Mouse (Mus musculus): ENCODE data around the gene Ubb. TPM values are rescaled to one million over a fixed set of nuclear protein-coding genes. Genes with fewer than 3 reads are reported as not detected.
"Not testable (repeated sequence)": the region's sequence is repeated elsewhere in the genome, so short reads cannot be mapped to it uniquely, and the experiment has no call there.

The Ubb gene
- polyA plus RNA-seq (2015; fragmentation: Nextera tagmentation; extraction: Ambion mirVana) = 4,691 and 4,901 TPM in 2 replicates

DNA sequence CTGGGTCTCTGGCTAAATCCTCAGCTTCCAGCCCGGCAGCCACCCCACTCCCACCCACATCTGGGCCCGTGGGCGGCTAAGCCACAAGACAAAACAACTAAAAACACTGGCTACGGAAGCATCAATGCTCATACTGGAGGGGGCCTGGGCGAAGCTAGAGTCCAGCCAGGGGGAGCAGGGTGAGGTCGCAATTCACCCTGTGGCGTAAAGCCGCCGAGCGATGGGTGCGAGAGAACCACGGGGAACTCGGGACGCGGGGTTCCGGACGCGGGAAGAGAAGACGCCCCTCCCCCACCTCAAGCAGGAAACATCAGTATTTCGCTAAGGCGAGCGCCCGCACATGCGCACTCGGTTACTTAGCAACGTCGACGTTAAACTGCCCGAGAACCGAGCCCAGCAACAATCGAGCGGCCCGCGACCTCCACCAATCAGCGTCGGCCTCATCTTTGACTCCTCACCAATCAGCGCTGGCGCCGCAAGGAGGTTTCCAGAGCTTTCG lies at the start of gene Ubb:
Gene Ubb, plus strand, starts transcription at position 445 of the 499 bp plus-strand sequence.
- Histone ChIP-seq H3K27me3 (no peaks in the 10 kb centered on the region), H3K36me3 (peaks cover 25% of the 10 kb centered on the region), H3K9me3 (no peaks in the 10 kb centered on the region), H3K4me3 (replicated peaks) (peak within 1 kb of the TSS; percentile 69), H3K9ac (replicated peaks) (peak within 1 kb of the TSS; percentile 91), H3K4me2 (replicated peaks) (peak within 1 kb of the TSS; percentile 68), H3K4me1 (replicated peaks) (peaks cover 43% of the 10 kb centered on the region), H3K27ac (peak within 1 kb of the TSS; percentile 98)
- WGBS = under 1% methylated on average over 40 of the region's 40 CpGs
- ATAC-seq = peak; percentile 96

DNA sequence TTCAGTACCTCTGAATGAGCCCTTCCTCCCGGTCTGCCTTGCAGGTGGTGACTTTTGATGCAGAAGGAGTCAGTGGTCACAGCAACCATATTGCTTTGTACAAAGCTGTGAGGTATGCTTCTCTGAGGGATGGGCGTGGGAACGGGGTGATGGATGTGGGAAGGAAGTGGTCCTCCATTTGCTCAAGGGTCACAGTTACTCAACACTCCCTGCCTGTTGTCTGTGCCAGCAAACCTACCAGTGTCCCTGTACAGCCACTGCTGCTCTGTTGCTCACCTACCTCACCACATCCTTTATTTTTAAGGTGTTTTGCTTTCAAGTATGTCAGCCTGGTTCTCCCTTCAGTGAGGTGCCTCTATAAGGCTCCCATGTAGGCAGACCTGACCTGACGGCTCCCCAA lies 43.3 kb upstream of the Ubb start:
- no peaks in the 10 kb centered on the region for H3K36me3 ChIP-seq
- H3K9me3 ChIP-seq = no peaks in the 10 kb centered on the region
- H3K4me2 ChIP-seq (replicated peaks) = no peak overlapping the region
- no peak for ATAC-seq
- H3K4me1 ChIP-seq (replicated peaks) = 0 out of 2 replicates have a peak, but pooled peaks cover 5% of the 10 kb centered on the region
- no peak overlapping the region for H3K9ac ChIP-seq (replicated peaks)
- H3K27me3 ChIP-seq = no peaks in the 10 kb centered on the region
- 89% methylated on average over 4 of the region's 4 CpGs for WGBS
- no peak overlapping the region for H3K27ac ChIP-seq
- no peak overlapping the region for H3K4me3 ChIP-seq (replicated peaks)

DNA sequence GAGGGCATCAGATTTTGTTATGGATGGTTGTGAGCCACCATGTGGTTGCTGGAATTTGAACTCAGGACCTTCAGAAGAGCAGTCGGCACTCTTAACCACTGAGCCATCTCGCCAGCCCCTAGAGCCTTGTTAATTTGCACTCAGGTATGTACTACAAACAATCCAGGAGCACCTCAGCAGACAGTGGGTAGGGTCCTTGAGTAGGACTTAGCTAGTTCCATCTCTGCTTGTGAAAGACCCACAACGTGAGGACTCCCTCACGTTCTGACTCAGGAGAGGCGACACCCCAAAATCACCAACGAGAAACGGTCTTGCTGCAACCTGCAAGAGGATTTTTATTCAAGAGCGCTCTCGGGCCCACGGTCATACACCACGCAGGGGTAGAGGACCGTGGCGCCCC lies 42.6 kb upstream of the Ubb start:
- ATAC-seq; H3K27ac ChIP-seq; H3K27me3 ChIP-seq; H3K9ac ChIP-seq (replicated peaks); H3K4me3 ChIP-seq (replicated peaks); H3K36me3 ChIP-seq; H3K4me1 ChIP-seq (replicated peaks); H3K9me3 ChIP-seq; H3K4me2 ChIP-seq (replicated peaks): not testable (repeated sequence)
- 96% methylated on average over 13 of the region's 13 CpGs for WGBS

DNA sequence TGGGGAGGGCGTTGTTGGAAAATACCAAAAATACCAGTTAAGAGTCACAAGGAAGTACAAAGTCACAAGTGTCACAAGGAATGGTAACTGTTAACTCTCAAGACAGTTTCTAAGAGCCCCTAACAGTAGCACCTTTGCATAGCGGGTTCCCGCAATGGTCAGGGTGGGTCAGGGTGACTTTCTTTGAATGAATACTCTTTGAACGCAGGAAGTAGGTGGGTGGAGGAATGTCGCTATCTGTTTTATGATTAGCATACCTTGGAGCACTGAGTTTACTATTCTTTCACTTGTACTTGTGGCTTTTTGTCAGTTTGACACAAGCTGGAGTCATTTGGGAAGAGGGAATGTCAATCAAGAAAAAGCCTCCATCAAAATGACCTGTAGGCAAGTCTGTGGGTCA lies 42.2 kb upstream of the Ubb start:
- H3K36me3 ChIP-seq; H3K4me2 ChIP-seq (replicated peaks); ATAC-seq; H3K4me3 ChIP-seq (replicated peaks); H3K9me3 ChIP-seq; H3K9ac ChIP-seq (replicated peaks); H3K27ac ChIP-seq; H3K27me3 ChIP-seq; H3K4me1 ChIP-seq (replicated peaks): not testable (repeated sequence)
- 98% methylated on average over 5 of the region's 5 CpGs for WGBS

DNA sequence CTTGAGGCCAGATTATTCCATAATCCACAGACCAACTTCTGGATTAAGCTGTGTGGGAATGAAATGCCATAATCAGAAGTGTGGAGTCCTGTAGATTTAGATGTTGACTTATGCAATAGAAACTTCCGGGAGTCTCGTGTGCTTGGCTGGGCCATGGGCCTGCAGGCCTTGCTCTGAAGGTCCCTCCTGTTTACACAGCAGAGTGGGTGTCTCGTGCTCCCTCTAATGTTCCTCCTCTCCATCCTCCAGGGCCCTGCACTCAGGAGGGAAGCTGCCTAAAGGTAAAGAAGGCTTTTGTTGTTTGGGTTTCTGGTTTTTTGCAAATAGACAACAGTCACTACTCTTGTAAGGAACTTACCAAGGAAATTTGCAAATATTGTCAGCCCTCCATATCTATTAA lies 41.4 kb upstream of the Ubb start:
- Histone ChIP-seq H3K4me3 (replicated peaks) (no peak overlapping the region), H3K27me3 (no peaks in the 10 kb centered on the region), H3K27ac (no peak overlapping the region), H3K9me3 (no peaks in the 10 kb centered on the region), H3K36me3 (no peaks in the 10 kb centered on the region), H3K4me2 (replicated peaks) (no peak overlapping the region), H3K9ac (replicated peaks) (no peak overlapping the region), H3K4me1 (replicated peaks) (0 out of 2 replicates have a peak, but pooled peaks cover 5% of the 10 kb centered on the region)
- WGBS = 91% methylated on average over 3 of the region's 3 CpGs
- no peak for ATAC-seq

DNA sequence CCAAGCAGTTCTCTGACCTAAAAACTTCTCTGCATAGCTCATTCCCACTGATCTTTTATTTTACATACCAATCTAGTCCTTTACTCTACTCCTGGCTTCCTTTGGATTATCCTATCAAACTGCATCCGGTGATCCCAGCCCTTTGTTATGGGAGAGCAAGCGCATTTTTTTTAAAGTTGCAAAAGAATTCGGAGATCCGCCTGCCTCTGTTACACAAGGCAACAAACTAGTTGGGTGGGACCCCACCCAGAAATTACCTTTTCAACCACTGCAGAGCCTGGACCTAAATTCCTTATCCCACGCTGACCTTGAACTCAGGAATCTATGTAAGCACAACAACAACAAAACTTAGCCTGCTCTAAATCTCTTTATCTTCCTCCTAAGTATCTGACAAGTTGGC lies 40.0 kb upstream of the Ubb start:
- Histone ChIP-seq H3K27ac (no peak overlapping the region), H3K4me1 (replicated peaks) (0 out of 2 replicates have a peak, but pooled peaks cover 5% of the 10 kb centered on the region), H3K9me3 (no peaks in the 10 kb centered on the region), H3K4me3 (replicated peaks) (no peak overlapping the region), H3K9ac (replicated peaks) (no peak overlapping the region), H3K27me3 (no peaks in the 10 kb centered on the region), H3K36me3 (no peaks in the 10 kb centered on the region), H3K4me2 (replicated peaks) (no peak overlapping the region)
- ATAC-seq = no peak
- WGBS = 82% methylated on average over 5 of the region's 5 CpGs

DNA sequence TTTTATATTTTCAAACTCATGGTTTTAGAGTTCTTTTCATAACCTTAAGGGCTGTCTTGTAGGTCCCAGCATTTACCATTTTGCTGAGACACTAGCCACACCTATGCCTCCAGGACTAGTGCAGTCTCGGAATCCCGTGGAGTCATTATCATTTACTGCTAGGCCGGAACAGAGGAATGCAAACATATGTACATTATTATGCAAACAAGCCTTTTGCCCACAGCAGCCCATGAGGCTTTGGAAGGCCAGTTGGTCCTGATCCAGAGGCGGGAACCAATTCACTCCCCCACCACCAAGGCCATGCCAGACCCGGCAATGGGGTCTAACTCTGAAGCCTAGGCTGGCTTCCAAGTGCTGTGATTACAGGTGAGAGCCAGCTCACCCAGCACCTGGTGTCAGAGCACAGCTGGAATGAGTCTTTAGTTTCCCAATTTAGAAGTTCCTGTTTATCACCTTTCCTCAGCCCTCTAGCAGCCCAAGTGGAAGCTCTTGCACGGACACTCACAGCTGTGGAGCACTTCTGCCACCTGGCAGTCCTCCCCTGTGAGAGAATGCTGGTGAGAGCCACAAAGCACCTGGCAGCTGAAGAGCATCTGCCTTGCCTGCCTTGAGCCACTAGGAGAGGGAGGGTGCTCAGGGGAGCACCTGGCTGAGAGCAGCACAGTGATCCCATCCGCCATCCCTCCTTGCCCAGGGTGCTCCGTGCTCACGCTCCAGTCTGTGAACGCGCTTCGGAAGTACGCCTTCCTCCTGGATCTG lies 39.3 kb upstream of the Ubb start:
- 73% methylated on average over 13 of the region's 13 CpGs for WGBS
- Histone ChIP-seq H3K36me3 (no peaks in the 10 kb centered on the region), H3K4me1 (replicated peaks) (0 out of 2 replicates have a peak, but pooled peaks cover 5% of the 10 kb centered on the region), H3K27me3 (no peaks in the 10 kb centered on the region), H3K4me2 (replicated peaks) (no peak overlapping the region), H3K9ac (replicated peaks) (no peak overlapping the region), H3K9me3 (no peaks in the 10 kb centered on the region), H3K4me3 (replicated peaks) (no peak overlapping the region), H3K27ac (no peak overlapping the region)
- no peak for ATAC-seq

DNA sequence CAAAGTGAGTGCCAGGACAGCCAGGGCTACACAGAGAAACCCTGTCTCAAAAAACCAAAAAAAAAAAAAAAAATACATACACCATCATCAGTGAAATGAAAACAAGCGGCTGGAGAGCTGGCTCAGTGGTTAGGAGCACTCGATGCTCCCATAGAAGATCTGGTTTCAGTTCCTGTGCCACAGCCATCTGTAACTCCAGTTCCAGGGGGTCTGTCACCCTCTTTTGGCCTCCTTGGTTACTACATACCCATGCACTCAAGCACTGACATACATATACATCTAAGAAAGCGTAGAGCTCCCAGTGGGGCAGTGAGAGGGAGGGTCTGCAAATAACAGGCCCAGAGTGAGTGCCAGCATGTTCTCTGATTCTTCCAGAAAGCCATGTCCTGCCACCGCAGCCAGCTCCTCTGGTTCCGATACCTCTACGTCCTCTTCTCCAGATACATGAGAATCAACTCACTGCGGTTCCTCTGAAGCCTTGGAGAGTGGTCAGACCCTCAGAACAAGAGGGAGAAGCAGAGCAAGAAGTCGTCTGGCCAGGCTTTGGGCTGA lies 38.4 kb upstream of the Ubb start:
- no peaks in the 10 kb centered on the region for H3K36me3 ChIP-seq
- H3K9ac ChIP-seq (replicated peaks) = no peak overlapping the region
- no peak overlapping the region for H3K4me3 ChIP-seq (replicated peaks)
- no peaks in the 10 kb centered on the region for H3K27me3 ChIP-seq
- no peak overlapping the region for H3K27ac ChIP-seq
- H3K9me3 ChIP-seq = no peaks in the 10 kb centered on the region
- no peak for ATAC-seq
- H3K4me1 ChIP-seq (replicated peaks) = 0 out of 2 replicates have a peak, but pooled peaks cover 5% of the 10 kb centered on the region
- no peak overlapping the region for H3K4me2 ChIP-seq (replicated peaks)
- WGBS = 94% methylated on average over 8 of the region's 8 CpGs

DNA sequence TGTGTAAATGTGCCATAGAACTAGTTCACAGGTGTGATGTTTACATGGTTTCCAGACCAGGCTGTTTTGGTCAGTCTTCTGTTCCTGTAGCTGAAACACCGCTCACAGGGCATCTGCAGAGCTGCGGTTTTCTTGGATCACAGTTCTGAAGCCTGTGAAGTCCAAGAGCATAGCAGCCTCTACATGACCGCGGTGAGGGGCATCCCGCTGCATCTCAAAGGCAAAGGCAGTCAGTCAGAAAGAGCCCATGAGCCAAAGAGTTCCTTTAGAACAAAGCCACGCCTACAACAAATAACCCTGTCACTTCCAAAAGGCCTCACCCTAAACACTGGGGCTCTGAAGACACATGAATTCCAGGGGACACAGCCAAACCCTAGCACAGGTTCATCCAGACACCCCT lies 37.7 kb upstream of the Ubb start:
- Histone ChIP-seq H3K27me3 (no peaks in the 10 kb centered on the region), H3K4me1 (replicated peaks) (0 out of 2 replicates have a peak, but pooled peaks cover 5% of the 10 kb centered on the region), H3K36me3 (no peaks in the 10 kb centered on the region), H3K9me3 (no peaks in the 10 kb centered on the region), H3K4me2 (replicated peaks) (no peak overlapping the region), H3K4me3 (replicated peaks) (no peak overlapping the region), H3K9ac (replicated peaks) (no peak overlapping the region), H3K27ac (no peak overlapping the region)
- WGBS = 80% methylated on average over 6 of the region's 6 CpGs
- ATAC-seq = no peak

DNA sequence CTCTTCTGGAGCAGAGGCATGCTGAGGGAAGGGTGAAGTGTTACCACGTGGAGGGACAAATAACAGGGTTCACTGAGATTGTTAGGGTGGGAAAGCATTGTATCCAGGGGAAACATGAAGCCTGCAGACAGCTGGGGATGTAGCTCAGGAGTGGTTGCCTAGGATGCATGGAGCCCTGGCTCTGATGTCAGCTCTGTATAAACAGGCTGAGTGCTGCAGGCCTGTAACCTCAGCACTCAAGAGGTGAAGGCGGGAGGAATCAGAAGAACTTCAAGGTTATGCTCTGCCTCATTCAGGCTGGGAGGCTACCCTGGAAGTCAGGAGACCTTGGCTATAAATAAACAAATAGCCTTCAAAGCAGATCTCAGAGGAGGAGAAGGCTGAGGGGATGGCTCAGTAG lies 32.0 kb upstream of the Ubb start:
- Histone ChIP-seq H3K9ac (replicated peaks) (no peak overlapping the region), H3K27ac (0 out of 2 replicates have a peak overlapping the region, but pooled peaks have one; percentile 17), H3K4me1 (replicated peaks) (0 out of 2 replicates have a peak, but pooled peaks cover 4% of the 10 kb centered on the region), H3K36me3 (peaks cover 9% of the 10 kb centered on the region), H3K27me3 (no peaks in the 10 kb centered on the region), H3K9me3 (no peaks in the 10 kb centered on the region), H3K4me2 (replicated peaks) (no peak overlapping the region), H3K4me3 (replicated peaks) (no peak overlapping the region)
- WGBS = 23% methylated on average over 2 of the region's 2 CpGs
- ATAC-seq = peak; percentile 30; the same call in 1 of the 2 replicates

DNA sequence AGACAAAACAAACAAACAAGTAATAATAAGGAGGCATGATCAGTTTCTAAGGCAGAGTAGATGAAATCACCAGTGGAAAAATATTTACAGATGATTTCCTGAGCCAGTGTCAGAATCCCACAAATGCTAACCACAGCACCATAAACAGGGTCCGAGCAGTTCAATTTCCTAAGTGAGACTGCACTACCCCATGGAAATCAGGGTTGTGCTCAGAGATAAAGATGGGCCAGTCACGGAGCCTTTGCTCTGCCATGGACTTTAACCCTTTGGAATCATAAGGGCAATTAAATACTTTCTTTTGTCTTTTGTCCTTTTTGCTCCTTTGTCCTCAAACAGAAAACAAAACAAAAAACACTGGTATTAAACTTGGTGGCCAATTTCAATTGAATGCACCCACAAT lies 28.7 kb upstream of the Ubb start:
- Histone ChIP-seq H3K4me1 (replicated peaks) (0 out of 2 replicates have a peak, but pooled peaks cover 4% of the 10 kb centered on the region), H3K4me2 (replicated peaks) (no peak overlapping the region), H3K36me3 (peaks cover 39% of the 10 kb centered on the region), H3K27me3 (no peaks in the 10 kb centered on the region), H3K4me3 (replicated peaks) (no peak overlapping the region), H3K27ac (no peak overlapping the region), H3K9me3 (no peaks in the 10 kb centered on the region), H3K9ac (replicated peaks) (no peak overlapping the region)
- WGBS = 74% methylated on average over 2 of the region's 2 CpGs
- no peak for ATAC-seq

DNA sequence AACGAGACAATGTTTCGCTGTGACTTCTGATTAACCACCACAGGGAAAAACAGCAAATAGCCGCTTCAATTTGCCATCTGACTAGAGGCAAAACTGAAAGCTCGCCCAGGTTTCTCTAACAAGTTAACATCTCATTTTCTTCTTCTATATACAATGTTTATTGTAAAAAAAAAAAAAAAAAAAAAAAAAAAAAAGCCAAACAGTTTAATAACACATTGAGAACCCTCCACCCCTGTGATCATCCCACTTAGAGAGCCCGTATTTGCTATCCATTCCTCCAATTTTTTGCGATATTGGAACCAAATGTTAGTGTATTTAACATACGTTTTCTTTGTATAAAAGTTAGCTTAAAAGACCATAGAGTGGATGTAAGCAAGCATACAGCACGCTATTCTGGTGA lies 13.9 kb upstream of the Ubb start:
- Histone ChIP-seq H3K27me3 (no peaks in the 10 kb centered on the region), H3K9ac (replicated peaks) (peak overlapping the region; percentile 37; the same call in 1 of the 2 replicates), H3K4me2 (replicated peaks) (peak overlapping the region; percentile 80), H3K27ac (no peak overlapping the region), H3K4me3 (replicated peaks) (peak overlapping the region; percentile 82), H3K4me1 (replicated peaks) (peaks cover 14% of the 10 kb centered on the region), H3K36me3 (peaks cover 21% of the 10 kb centered on the region), H3K9me3 (no peaks in the 10 kb centered on the region)
- WGBS = 87% methylated on average over 8 of the region's 8 CpGs
- ATAC-seq = no peak

Data from midbrain, embryonic 13.5 days (tissue).